Mouse (Mus musculus) lung, postnatal 0 days (tissue): Measurements from ENCODE around the gene Adcy2. TPM values are rescaled to one million over a fixed set of nuclear protein-coding genes. Genes with fewer than 3 reads are reported as not detected.
A peak's percentile ranks its signal among the peaks of the same experiment; 100 is the strongest.

Source experiments
- ATAC-seq: fragments of 200-750 bp; cut with Nextera tagmentation; 2 replicates; pipeline ENCODE4 v1.8.0; 2017; ENCODE audit warnings: moderate library complexity
- DNase-seq: peaks from one replicate; pipeline ENCODE4 v3.0.0-alpha.2; 2016; ENCODE audit warnings: low spot score
- H3K27ac ChIP-seq: fragments of 300-500 bp; sonication (generic); 2 replicates; pipeline ENCODE4 v1.5.1; 2014; ENCODE audit warnings: antibody characterized with exemption, mild to moderate bottlenecking, low read length, mixed read lengths
- H3K27me3 ChIP-seq: fragments of 300-500 bp; sonication (generic); replicated peaks from 2 replicates; pipeline ENCODE4 v1.6.1; 2014; ENCODE audit warnings: low read length, mixed read lengths; ENCODE audit not compliant: insufficient read depth
- H3K36me3 ChIP-seq: fragments of 300-500 bp; sonication (generic); 2 replicates; pipeline ENCODE4 v1.6.1; 2014; ENCODE audit warnings: low read length, mixed read lengths; ENCODE audit not compliant: insufficient read depth
- H3K4me1 ChIP-seq: fragments of 300-500 bp; sonication (generic); 2 replicates; pipeline ENCODE4 v1.6.1; 2014; ENCODE audit warnings: antibody characterized with exemption, low read depth, low read length, mixed read lengths; ENCODE audit not compliant: insufficient read depth
- H3K4me2 ChIP-seq: fragments of 300-500 bp; sonication (generic); replicated peaks from 2 replicates; pipeline ENCODE4 v1.6.1; 2014; ENCODE audit warnings: low read depth, mild to moderate bottlenecking, low read length, moderate library complexity, mixed read lengths
- H3K4me3 ChIP-seq: fragments of 300-500 bp; sonication (generic); 2 replicates; pipeline ENCODE4 v1.5.1; 2014; ENCODE audit warnings: low read depth, low read length
- H3K9ac ChIP-seq: fragments of 300-500 bp; sonication (generic); replicated peaks from 2 replicates; pipeline ENCODE4 v1.6.1; 2014; ENCODE audit warnings: low read depth, mild to moderate bottlenecking
- H3K9me3 ChIP-seq: fragments of 300-500 bp; sonication (generic); 2 replicates; pipeline ENCODE4 v1.6.1; 2016; ENCODE audit warnings: low read length, mixed read lengths
- CTCF ChIP-seq: IDR thresholded peaks from 2 replicates; pipeline ENCODE4 v1.5.1; 2016; ENCODE audit warnings: antibody characterized with exemption, mild to moderate bottlenecking
- EP300 ChIP-seq: IDR thresholded peaks from 2 replicates; pipeline ENCODE4 v1.6.1; 2016; ENCODE audit warnings: antibody characterized with exemption, mild to moderate bottlenecking, control low read depth
- WGBS: fragments of 180-500 bp; shearing (Covaris S2); extraction: QIAGEN DNeasy Blood & Tissue Kit; methylation state at CpG from one replicate; pipeline ENCODE4 v1.1.7; 2014; 5-methylcytosine and 5-hydroxymethylcytosine counted together
- polyA plus RNA-seq: library from polyadenylated mRNA; unstranded; fragments of >200 nt; fragmentation: Nextera tagmentation; extraction: Ambion mirVana; gene quantifications from 2 replicates; pipeline ENCODE4 v1.2.1, GENCODE M21; 2015

The Adcy2 gene
- polyA plus RNA-seq, 1 experiment from 2014 or later: 12.5 TPM

- no peak for TF ChIP-seq EP300
- no peak overlapping the region for H3K27ac ChIP-seq
- H3K4me1 ChIP-seq: no peaks in the 10 kb centered on the region; the same call in 1 of the 2 replicates
- H3K9ac ChIP-seq: no peak overlapping the region
- no peaks in the 10 kb centered on the region for H3K36me3 ChIP-seq
- no peaks in the 10 kb centered on the region for H3K27me3 ChIP-seq
- H3K4me2 ChIP-seq: no peak overlapping the region
- WGBS: 75% methylated on average over 1 of the region's 1 CpGs
- no peak overlapping the region for H3K4me3 ChIP-seq
- DNase-seq: no peak
- ATAC-seq: no peak
- H3K9me3 ChIP-seq: no peaks in the 10 kb centered on the region
Observed at GRCm38 (mm10) chr13:68941429-68941828, 57.9 kb downstream of the Adcy2 start.

- WGBS: 24% methylated on average over 1 of the region's 1 CpGs
- H3K4me2 ChIP-seq: no peak overlapping the region
- no peaks in the 10 kb centered on the region for H3K4me1 ChIP-seq
- H3K9me3 ChIP-seq: no peaks in the 10 kb centered on the region
- no peak overlapping the region for H3K9ac ChIP-seq
- ATAC-seq: peak; percentile 41; the same call in 1 of the 2 replicates
- no peak for DNase-seq
- no peak overlapping the region for H3K4me3 ChIP-seq
- no peak for TF ChIP-seq CTCF
- no peak for TF ChIP-seq EP300
- H3K36me3 ChIP-seq: no peaks in the 10 kb centered on the region
- H3K27me3 ChIP-seq: no peaks in the 10 kb centered on the region
- H3K27ac ChIP-seq: no peak overlapping the region
Observed at GRCm38 (mm10) chr13:68932283-68932647, 67.1 kb downstream of the Adcy2 start.

- no peak overlapping the region for H3K4me3 ChIP-seq
- no peaks in the 10 kb centered on the region for H3K9me3 ChIP-seq
- no peak overlapping the region for H3K9ac ChIP-seq
- ATAC-seq (peak; percentile 87), DNase-seq (peak; percentile 74)
- H3K27ac ChIP-seq: 0 out of 2 replicates have a peak overlapping the region, but pooled peaks have one; percentile 9
- no peak overlapping the region for H3K4me2 ChIP-seq
- H3K27me3 ChIP-seq: no peaks in the 10 kb centered on the region
- H3K36me3 ChIP-seq: no peaks in the 10 kb centered on the region
- 52% methylated on average over 8 of the region's 8 CpGs for WGBS
- H3K4me1 ChIP-seq: no peaks in the 10 kb centered on the region
- TF ChIP-seq EP300 (no peak), CTCF (no peak)
Observed at GRCm38 (mm10) chr13:68931602-68932282, 67.6 kb downstream of the Adcy2 start.

GRCm38 (mm10) chr13:68928469-68928868, 70.9 kb downstream of the Adcy2 start:
- WGBS: 54% methylated on average over 6 of the region's 6 CpGs
- Histone ChIP-seq H3K4me1 (no peaks in the 10 kb centered on the region), H3K4me3 (no peak overlapping the region), H3K27ac (no peak overlapping the region), H3K27me3 (no peaks in the 10 kb centered on the region), H3K36me3 (no peaks in the 10 kb centered on the region), H3K9me3 (no peaks in the 10 kb centered on the region), H3K4me2 (no peak overlapping the region), H3K9ac (no peak overlapping the region)
- ATAC-seq (no peak), DNase-seq (no peak)
- TF ChIP-seq CTCF: no peak
- no peak for TF ChIP-seq EP300

- 69% methylated on average over 11 of the region's 11 CpGs for WGBS
- no peaks in the 10 kb centered on the region for H3K27me3 ChIP-seq
- no peak for ATAC-seq
- no peak overlapping the region for H3K27ac ChIP-seq
- DNase-seq: no peak
- no peaks in the 10 kb centered on the region for H3K9me3 ChIP-seq
- no peak overlapping the region for H3K4me2 ChIP-seq
- no peak overlapping the region for H3K4me3 ChIP-seq
- no peaks in the 10 kb centered on the region for H3K4me1 ChIP-seq
- TF ChIP-seq EP300 (no peak), CTCF (no peak)
- H3K9ac ChIP-seq: no peak overlapping the region
- no peaks in the 10 kb centered on the region for H3K36me3 ChIP-seq
Observed at GRCm38 (mm10) chr13:68913666-68914288, 85.6 kb downstream of the Adcy2 start.

GRCm38 (mm10) chr13:68906667-68907066, 92.7 kb downstream of the Adcy2 start:
- Histone ChIP-seq H3K4me3 (no peak overlapping the region), H3K9me3 (no peaks in the 10 kb centered on the region), H3K9ac (no peak overlapping the region), H3K36me3 (no peaks in the 10 kb centered on the region), H3K4me1 (no peaks in the 10 kb centered on the region), H3K4me2 (no peak overlapping the region), H3K27me3 (no peaks in the 10 kb centered on the region), H3K27ac (no peak overlapping the region)
- ATAC-seq: no peak
- 70% methylated on average over 1 of the region's 1 CpGs for WGBS
- DNase-seq: no peak
- TF ChIP-seq CTCF (no peak), EP300 (no peak)
